Mouse (Mus musculus) testis, adult 2 months (tissue): ENCODE results near the gene Ppil2.

Experiments used
- CTCF ChIP-seq: fragments of 200-500 bp; IDR thresholded peaks from 2 replicates; pipeline ENCODE4 v1.5.1; 2012; ENCODE audit warnings: low read depth, mild to moderate bottlenecking, inconsistent platforms, low read length, moderate library complexity; ENCODE audit not compliant: control insufficient read depth, insufficient read depth, insufficient replicate concordance
- POLR2A ChIP-seq: fragments of 200-500 bp; IDR thresholded peaks from 2 replicates; pipeline ENCODE4 v1.6.1; 2012; ENCODE audit warnings: low read depth, mild to moderate bottlenecking, inconsistent platforms, low read length, moderate library complexity; ENCODE audit not compliant: control insufficient read depth

- TF ChIP-seq CTCF (peak; percentile 54; the same call in 1 of the 2 replicates), POLR2A (no peak)
Observed at GRCm38 (mm10) chr16:17127292-17127691, 16.2 kb upstream of the Ppil2 start.
